25 mouse cellular contexts compared by ENCODE assay signal in genomic region chr10:23704048-23704447, GRCm38 (mm10).
DNase-seq lines count a peak whose midpoint lies in the region; ATAC-seq and TF ChIP-seq lines count a peak whose summit lies in the region.
"Had no signal": no experiment of that assay in that cellular context is flagged by ENCODE, and none has a peak within 500 bp of the region (broad histone marks: within the 10 kb centered on the region; RNA-seq: fewer than 3 reads in every experiment).

No protein-coding gene starts in this region.

- no peaks in the 10 kb centered on the region for H3K36me3 ChIP-seq in embryonic facial prominence, embryonic 13.5 days
- H3K36me3 ChIP-seq: embryonic facial prominence, embryonic 15.5 days; forebrain, embryonic 10.5 days; forebrain, embryonic 15.5 days; heart, embryonic 10.5 days; heart, embryonic 15.5 days; hindbrain, embryonic 10.5 days; intestine, embryonic 15.5 days had no signal

- no peak overlapping the region for H3K9ac ChIP-seq in embryonic facial prominence, embryonic 13.5 days
- H3K9ac ChIP-seq: embryonic facial prominence, embryonic 15.5 days; forebrain, embryonic 15.5 days; heart, embryonic 15.5 days; hindbrain, embryonic 14.5 days; intestine, embryonic 15.5 days had no signal

- H3K27ac ChIP-seq in layer of hippocampus, adult 2 months, result no peak overlapping the region
- 0 out of 2 replicates have a peak overlapping the region, but pooled peaks have one; percentile 8 for H3K27ac ChIP-seq in embryonic facial prominence, embryonic 13.5 days
- H3K27ac ChIP-seq: embryonic facial prominence, embryonic 15.5 days; forebrain, embryonic 10.5 days; forebrain, embryonic 15.5 days; gastrocnemius, adult 2 months; heart, embryonic 10.5 days; heart, embryonic 15.5 days; hindbrain, embryonic 10.5 days; hindbrain, embryonic 14.5 days; intestine, embryonic 15.5 days had no signal

- H3K27me3 ChIP-seq in embryonic facial prominence, embryonic 13.5 days, result no peaks in the 10 kb centered on the region; the same call in 1 of the 2 replicates
- H3K27me3 ChIP-seq: CH12.LX; embryonic facial prominence, embryonic 15.5 days; forebrain, embryonic 15.5 days; heart, embryonic 15.5 days; intestine, embryonic 15.5 days had no signal

- DNase-seq in frontal cortex, postnatal 25 days (ENCODE audit: low spot score in 2 of 2), result no peak
- DNase-seq in layer of hippocampus, adult 2 months (ENCODE audit: low spot score in 2 of 2), result peak in 1 of 2 experiments; percentile 28
- DNase-seq in layer of hippocampus, postnatal 36 days, result no peak
- peak; percentile 64 for DNase-seq in brain, adult 2 months (ENCODE audit: low read depth, low spot score)
- DNase-seq in thymus, postnatal 25 days, result no peak
- DNase-seq: adrenal gland, postnatal 14 days; cerebellum, adult 8-10 months; cerebellum, postnatal 14 days; embryo, embryonic 11 days; gastrocnemius, adult 2 months; gastrocnemius, postnatal 25 days had no signal

- peak; percentile 34 for TF ChIP-seq CTCF in layer of hippocampus, adult 2 months (conservative IDR thresholded peaks at IDR 0.05)

- H3K4me1 ChIP-seq in embryonic facial prominence, embryonic 13.5 days, result peaks cover 36% of the 10 kb centered on the region
- H3K4me1 ChIP-seq: embryonic facial prominence, embryonic 15.5 days; forebrain, embryonic 10.5 days; forebrain, embryonic 15.5 days; heart, embryonic 10.5 days; heart, embryonic 15.5 days; hindbrain, embryonic 10.5 days; intestine, embryonic 15.5 days had no signal

- peak; percentile 85 for ATAC-seq in frontal cortex, adult (ENCODE audit: low TSS enrichment)
- no peak for ATAC-seq in embryonic facial prominence, embryonic 13.5 days (ENCODE audit: insufficient number of reproducible peaks, insufficient read depth, low FRiP score, low TSS enrichment, low read depth)
- ATAC-seq: activated CD4-positive, CD25-positive, alpha-beta regulatory T cell, adult 4 months; intestine, embryonic 15.5 days; Patski had no signal

- no peak overlapping the region for H3K4me2 ChIP-seq in embryonic facial prominence, embryonic 13.5 days
- H3K4me2 ChIP-seq: embryonic facial prominence, embryonic 15.5 days; forebrain, embryonic 15.5 days; heart, embryonic 15.5 days; hindbrain, embryonic 14.5 days; intestine, embryonic 15.5 days had no signal

- no peaks in the 10 kb centered on the region for H3K9me3 ChIP-seq in embryonic facial prominence, embryonic 13.5 days
- H3K9me3 ChIP-seq: embryonic facial prominence, embryonic 15.5 days; forebrain, embryonic 10.5 days; forebrain, embryonic 15.5 days; heart, embryonic 10.5 days; heart, embryonic 15.5 days; hindbrain, embryonic 10.5 days; intestine, embryonic 15.5 days had no signal

- no peak overlapping the region for H3K4me3 ChIP-seq in layer of hippocampus, adult 2 months
- H3K4me3 ChIP-seq in embryonic facial prominence, embryonic 13.5 days, result no peak overlapping the region
- H3K4me3 ChIP-seq: embryonic facial prominence, embryonic 15.5 days; erythroblast, embryonic 14.5 days; forebrain, embryonic 10.5 days; forebrain, embryonic 15.5 days; gastrocnemius, adult 2 months; heart, embryonic 10.5 days; heart, embryonic 15.5 days; hindbrain, embryonic 10.5 days; intestine, embryonic 15.5 days had no signal

- 27% methylated on average over 1 of the region's 1 CpGs for WGBS in embryonic facial prominence, embryonic 13.5 days
